Comparison of ENCODE assay signal across 12 mouse cellular contexts in the genomic region with DNA sequence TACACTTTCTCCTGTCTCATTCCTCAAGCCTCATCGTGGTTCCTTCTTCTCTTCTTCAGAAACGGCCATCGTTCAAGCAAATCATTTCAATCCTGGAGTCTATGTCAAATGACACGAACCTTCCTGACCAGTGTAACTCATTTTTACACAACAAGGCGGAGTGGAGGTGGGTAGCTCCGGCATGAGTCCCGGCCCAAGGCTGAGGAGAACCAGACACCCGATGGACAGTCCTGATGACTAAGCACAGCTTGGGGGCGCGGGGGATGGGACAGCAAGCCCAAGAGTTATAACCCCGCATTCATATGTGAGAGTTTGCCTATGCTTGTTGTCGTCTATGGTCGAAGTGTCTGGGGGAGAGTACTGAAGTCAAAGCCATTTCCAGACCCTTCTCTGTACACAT.
DNase-seq lines count a peak whose midpoint lies in the region; ATAC-seq and TF ChIP-seq lines count a peak whose summit lies in the region.
"Had no signal": no experiment of that assay in that cellular context is flagged by ENCODE, and none has a peak within 500 bp of the region (broad histone marks: within the 10 kb centered on the region; RNA-seq: fewer than 3 reads in every experiment).

No protein-coding gene starts in this region.

- no peak overlapping the region for H3K9ac ChIP-seq in heart, embryonic 12.5 days
- H3K9ac ChIP-seq in lung, embryonic 16.5 days (ENCODE audit: low read length) = no peak overlapping the region
- H3K9ac ChIP-seq in liver, embryonic 11.5 days (ENCODE audit: low read depth, low read length) = no peak overlapping the region
- H3K9ac ChIP-seq: stomach, embryonic 15.5 days had no signal

- 77% methylated on average over 13 of the region's 13 CpGs for WGBS in heart, embryonic 12.5 days
- 85% methylated on average over 13 of the region's 13 CpGs for WGBS in lung, embryonic 16.5 days
- WGBS in liver, embryonic 11.5 days = 88% methylated on average over 13 of the region's 13 CpGs

- peak overlapping the region; percentile 53 for H3K27ac ChIP-seq in heart, embryonic 12.5 days (ENCODE audit: poor library complexity, severe bottlenecking)
- H3K27ac ChIP-seq in lung, embryonic 16.5 days (ENCODE audit: low read length) = no peak overlapping the region
- peak overlapping the region; percentile 18; the same call in 1 of the 2 replicates for H3K27ac ChIP-seq in brown adipose tissue, adult 24 weeks (replicated peaks; ENCODE audit: low read depth, low read length)
- H3K27ac ChIP-seq in liver, embryonic 11.5 days (ENCODE audit: low read depth, low read length) = no peak overlapping the region
- H3K27ac ChIP-seq: left cerebral cortex, adult 2 months; midbrain, embryonic 10.5 days; stomach, embryonic 15.5 days had no signal

- no peak overlapping the region for H3K4me3 ChIP-seq in heart, embryonic 12.5 days
- H3K4me3 ChIP-seq in lung, embryonic 16.5 days (ENCODE audit: low read length) = no peak overlapping the region
- H3K4me3 ChIP-seq in brown adipose tissue, adult 24 weeks (ENCODE audit: insufficient read depth, low read depth, low read length) = no peak overlapping the region
- H3K4me3 ChIP-seq in myocyte = no peak overlapping the region
- H3K4me3 ChIP-seq in liver, embryonic 11.5 days (ENCODE audit: low read depth, low read length) = no peak overlapping the region
- H3K4me3 ChIP-seq: left cerebral cortex, adult 2 months; midbrain, embryonic 10.5 days; stomach, embryonic 15.5 days had no signal

- DNase-seq in heart, postnatal 36 days = no peak
- no peak for DNase-seq in lung, postnatal 36 days
- no peak for DNase-seq in liver, embryonic 11.5 days (ENCODE audit: low spot score)
- no peak for DNase-seq in spleen, adult 12 weeks (ENCODE audit: low spot score)

- H3K4me1 ChIP-seq in heart, embryonic 12.5 days (replicated peaks) = peaks cover 24% of the 10 kb centered on the region
- H3K4me1 ChIP-seq in lung, embryonic 16.5 days (replicated peaks; ENCODE audit: control insufficient read depth, insufficient read depth, low read length) = peaks cover 14% of the 10 kb centered on the region
- no peaks in the 10 kb centered on the region for H3K4me1 ChIP-seq in brown adipose tissue, adult 24 weeks (ENCODE audit: control insufficient read depth, insufficient read depth, insufficient read length, low read length)
- H3K4me1 ChIP-seq in liver, embryonic 11.5 days (replicated peaks; ENCODE audit: control insufficient read depth, insufficient read depth, low read length) = no peaks in the 10 kb centered on the region; the same call in 1 of the 2 replicates
- H3K4me1 ChIP-seq: stomach, embryonic 15.5 days had no signal

- no peaks in the 10 kb centered on the region for H3K79me2 ChIP-seq in myocyte (ENCODE audit: control insufficient read depth, insufficient read depth)

- no peaks in the 10 kb centered on the region for H3K9me3 ChIP-seq in heart, embryonic 12.5 days (replicated peaks)
- H3K9me3 ChIP-seq in lung, embryonic 16.5 days (ENCODE audit: control insufficient read depth, low read length) = no peaks in the 10 kb centered on the region
- no peaks in the 10 kb centered on the region for H3K9me3 ChIP-seq in liver, embryonic 11.5 days (ENCODE audit: control insufficient read depth, low read length)
- H3K9me3 ChIP-seq: midbrain, embryonic 10.5 days; stomach, embryonic 15.5 days had no signal

- no peak overlapping the region for H3K4me2 ChIP-seq in heart, embryonic 12.5 days
- no peak overlapping the region for H3K4me2 ChIP-seq in lung, embryonic 16.5 days (ENCODE audit: low read depth, low read length)
- peak overlapping the region; percentile 8 for H3K4me2 ChIP-seq in myocyte (ENCODE audit: low read depth)
- no peak overlapping the region for H3K4me2 ChIP-seq in liver, embryonic 11.5 days
- H3K4me2 ChIP-seq: stomach, embryonic 15.5 days had no signal

- no peak overlapping the region for H3ac ChIP-seq in myocyte (ENCODE audit: control insufficient read depth, insufficient read length)

- intact Hi-C loops in heart, postnatal 36 days (cut with DNase I) = loop anchor here (1.0 kb wide), 1 partner anchor 91 kb away; no protein-coding TSS in a partner anchor

- peaks cover 35% of the 10 kb centered on the region for H3K36me3 ChIP-seq in heart, embryonic 12.5 days
- H3K36me3 ChIP-seq in lung, embryonic 16.5 days (ENCODE audit: control insufficient read depth, insufficient read depth, low read length) = peaks cover 6% of the 10 kb centered on the region
- H3K36me3 ChIP-seq in myocyte (ENCODE audit: control insufficient read depth, insufficient read depth) = peaks cover 4% of the 10 kb centered on the region
- H3K36me3 ChIP-seq in liver, embryonic 11.5 days (ENCODE audit: control insufficient read depth, insufficient read depth, low read length) = no peaks in the 10 kb centered on the region
- H3K36me3 ChIP-seq: midbrain, embryonic 10.5 days; stomach, embryonic 15.5 days had no signal

- no peak for TF ChIP-seq POLR2A in myocyte (IDR thresholded peaks at IDR 0.05; ENCODE audit: insufficient read length, low read depth)

- 0 out of 2 replicates have a peak, but pooled peaks have one; percentile 26 for ATAC-seq in heart, embryonic 12.5 days (ENCODE audit: insufficient number of reproducible peaks, low FRiP score)
- peak; percentile 51 for ATAC-seq in lung, embryonic 16.5 days (ENCODE audit: low read depth)
- no peak for ATAC-seq in liver, embryonic 11.5 days (replicated peaks; ENCODE audit: low FRiP score)

- H3K27me3 ChIP-seq in heart, embryonic 12.5 days (replicated peaks) = no peaks in the 10 kb centered on the region
- H3K27me3 ChIP-seq in lung, embryonic 16.5 days (ENCODE audit: control insufficient read depth, insufficient read depth, low read depth, low read length) = no peaks in the 10 kb centered on the region
- no peaks in the 10 kb centered on the region for H3K27me3 ChIP-seq in myocyte (ENCODE audit: control insufficient read depth, insufficient read depth, insufficient read length)
- no peaks in the 10 kb centered on the region for H3K27me3 ChIP-seq in liver, embryonic 11.5 days (replicated peaks; ENCODE audit: control insufficient read depth, insufficient read depth, low read length)
- H3K27me3 ChIP-seq: CH12.LX; stomach, embryonic 15.5 days had no signal

TF ChIP-seq in myocyte, 11 proteins besides CTCF, POLR2A, EP300 and RAD21:
- TF ChIP-seq REST (IDR thresholded peaks at IDR 0.05; ENCODE audit: insufficient read depth, insufficient read length) = no peak
- TF ChIP-seq MYOG (IDR thresholded peaks at IDR 0.05; ENCODE audit: control insufficient read depth in 1 of 3, insufficient read depth in 1 of 3, insufficient read length in 2 of 3, low read depth in 2 of 3) = no peak
- no peak for TF ChIP-seq SRF (IDR thresholded peaks at IDR 0.05; ENCODE audit: control insufficient read depth, insufficient read length, low read depth)
- TF ChIP-seq MYOD1 (IDR thresholded peaks at IDR 0.05; ENCODE audit: control insufficient read depth in 1 of 3, insufficient read length in 2 of 3, low read depth in 2 of 3) = no peak
- no peak for TF ChIP-seq TCF12 (IDR thresholded peaks at IDR 0.05; ENCODE audit: insufficient read depth, poor library complexity, severe bottlenecking)
- TF ChIP-seq CEBPB (IDR thresholded peaks at IDR 0.05; ENCODE audit: insufficient read depth, poor library complexity, severe bottlenecking) = no peak
- TF ChIP-seq TCF3 (IDR thresholded peaks at IDR 0.05; ENCODE audit: insufficient read length, low read depth) = no peak
- no peak for TF ChIP-seq POLR2AphosphoS2 (IDR thresholded peaks at IDR 0.05; ENCODE audit: insufficient read length, low read depth)
- no peak for TF ChIP-seq USF1 (IDR thresholded peaks at IDR 0.05; ENCODE audit: low read depth)
- no peak for TF ChIP-seq MAX (IDR thresholded peaks at IDR 0.05; ENCODE audit: low read depth)

Comparison
In these comparisons a context has a peak if more than half of its experiments do, and no peak if none do; other contexts are left out.
1. H3K27ac ChIP-seq: peak in heart, embryonic 12.5 days (single experiment) and brown adipose tissue, adult 24 weeks (single experiment); none in lung, embryonic 16.5 days (single experiment) and liver, embryonic 11.5 days (single experiment).